Mouse (Mus musculus): ENCODE measurements around the gene Exosc1. TPM values are rescaled to one million over a fixed set of nuclear protein-coding genes. Genes with fewer than 3 reads are reported as not detected.
A peak's percentile ranks its signal among the peaks of the same experiment; 100 is the strongest.

The Exosc1 gene
- polyA plus RNA-seq (2015; fragmentation: Nextera tagmentation; extraction: Ambion mirVana), result 55.4 and 63.2 TPM in 2 replicates

- Histone ChIP-seq H3K9me3 (ENCODE audit: control insufficient read depth, low read length) (no peaks in the 10 kb centered on the region), H3K36me3 (ENCODE audit: control insufficient read depth, insufficient read depth, low read length) (peaks cover 2% of the 10 kb centered on the region; the same call in 1 of the 2 replicates), H3K4me1 (ENCODE audit: control insufficient read depth, insufficient read depth, low read length) (peaks cover 14% of the 10 kb centered on the region), H3K9ac (ENCODE audit: low read depth, low read length) (peak within 1 kb of the TSS; percentile 87), H3K4me3 (ENCODE audit: low read length) (peak within 1 kb of the TSS; percentile 78), H3K4me2 (ENCODE audit: low read depth, low read length) (peak within 1 kb of the TSS; percentile 73), H3K27me3 (replicated peaks; ENCODE audit: control insufficient read depth, insufficient read depth, low read length) (no peaks in the 10 kb centered on the region), H3K27ac (ENCODE audit: low read length) (peak within 1 kb of the TSS; percentile 28)
- WGBS, result under 1% methylated on average over 47 of the region's 47 CpGs
- ATAC-seq, result peak; percentile 100
These were observed at the start of gene Exosc1, which contains the start of gene Zdhhc16 for GRCm38 (mm10) chr19:41933179-41934086. Gene Exosc1 (minus strand): TSS chr19:41933423. Gene Zdhhc16 (plus strand): TSS chr19:41933480.

- Histone ChIP-seq H3K4me2 (ENCODE audit: low read depth, low read length) (peak overlapping the region; percentile 88), H3K27me3 (replicated peaks; ENCODE audit: control insufficient read depth, insufficient read depth, low read length) (no peaks in the 10 kb centered on the region), H3K9ac (ENCODE audit: low read depth, low read length) (peak overlapping the region; percentile 84), H3K4me3 (ENCODE audit: low read length) (peak overlapping the region; percentile 92), H3K4me1 (ENCODE audit: control insufficient read depth, insufficient read depth, low read length) (peaks cover 5% of the 10 kb centered on the region; the same call in 1 of the 2 replicates), H3K36me3 (ENCODE audit: control insufficient read depth, insufficient read depth, low read length) (no peaks in the 10 kb centered on the region), H3K9me3 (ENCODE audit: control insufficient read depth, low read length) (no peaks in the 10 kb centered on the region), H3K27ac (ENCODE audit: low read length) (no peak overlapping the region; the same call in 1 of the 2 replicates)
- no peak for ATAC-seq
- 12% methylated on average over 4 of the region's 4 CpGs for WGBS
These were observed 49.5 kb upstream of the Exosc1 start for GRCm38 (mm10) chr19:41982791-41983150.

DNA sequence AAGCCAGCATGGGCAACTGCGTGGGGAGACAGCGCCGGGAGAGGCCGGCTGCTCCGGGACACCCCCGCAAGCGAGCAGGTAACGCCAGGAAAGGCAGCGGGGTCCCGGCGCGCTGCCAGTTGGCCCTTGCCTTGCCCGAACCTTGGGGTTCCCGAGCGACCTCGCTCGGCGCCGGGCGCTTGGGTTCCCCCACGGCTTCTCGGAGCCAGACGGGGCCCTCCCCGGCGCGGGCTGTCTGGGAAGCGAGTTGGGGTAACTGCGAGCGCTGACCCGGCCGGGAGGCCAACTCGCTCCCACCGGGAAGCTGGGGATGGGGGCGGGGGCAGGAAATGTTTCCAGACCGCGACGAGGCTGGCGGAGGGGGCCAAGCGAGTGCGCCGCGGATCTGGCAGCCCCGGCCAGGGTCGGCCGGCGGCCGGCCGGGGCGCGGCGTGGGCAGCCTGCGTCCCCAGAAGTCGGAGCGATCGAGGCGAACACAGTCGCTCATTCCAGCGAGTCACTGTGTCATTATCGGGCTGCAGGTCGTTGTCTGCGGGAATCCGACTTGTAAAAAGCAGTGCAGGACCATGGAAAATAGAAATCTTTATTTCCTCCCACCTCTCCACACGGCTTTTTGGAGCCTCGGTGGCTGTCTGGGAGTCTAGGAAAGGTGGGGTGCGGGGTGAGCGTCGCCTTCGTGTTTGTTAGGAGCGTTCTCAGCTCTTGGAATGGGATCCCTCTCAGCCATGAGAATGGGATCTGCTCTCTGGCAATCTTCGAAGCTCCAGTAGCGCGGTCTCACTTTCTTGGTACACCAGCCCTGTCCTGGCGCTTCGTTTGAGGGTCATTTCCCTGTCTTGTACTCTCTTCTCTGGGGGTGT is 48.9 kb upstream of the Exosc1 start:
- no peak for ATAC-seq
- Histone ChIP-seq H3K36me3 (ENCODE audit: control insufficient read depth, insufficient read depth, low read length) (no peaks in the 10 kb centered on the region), H3K9me3 (ENCODE audit: control insufficient read depth, low read length) (no peaks in the 10 kb centered on the region), H3K4me2 (ENCODE audit: low read depth, low read length) (peak overlapping the region; percentile 88), H3K27me3 (replicated peaks; ENCODE audit: control insufficient read depth, insufficient read depth, low read length) (no peaks in the 10 kb centered on the region), H3K27ac (ENCODE audit: low read length) (peak overlapping the region; percentile 93), H3K9ac (ENCODE audit: low read depth, low read length) (peak overlapping the region; percentile 84), H3K4me1 (ENCODE audit: control insufficient read depth, insufficient read depth, low read length) (peaks cover 5% of the 10 kb centered on the region; the same call in 1 of the 2 replicates), H3K4me3 (ENCODE audit: low read length) (peak overlapping the region; percentile 92)
- under 1% methylated on average over 74 of the region's 74 CpGs for WGBS

DNA sequence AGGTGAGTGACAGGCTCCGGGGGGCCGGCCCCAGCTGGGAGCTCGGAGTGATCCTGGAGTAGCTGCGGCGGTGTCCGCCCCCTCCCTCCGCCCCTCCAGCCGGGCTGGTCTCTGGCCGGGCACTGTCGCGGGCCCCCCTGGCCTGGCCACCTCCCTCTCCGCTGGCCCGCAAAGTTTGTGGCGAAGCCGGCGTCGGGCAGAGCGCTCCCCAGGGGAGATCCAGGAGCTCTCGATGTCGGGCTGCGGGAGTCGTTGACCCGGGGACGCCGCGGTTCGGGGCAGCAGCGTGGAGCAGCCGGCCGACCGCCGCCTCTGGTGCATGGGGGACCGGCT is 48.3 kb upstream of the Exosc1 start, which contains the start of gene Ubtd1:
Ubtd1 (plus strand) TSS at position 169 of the 333 bp plus-strand sequence.
- Histone ChIP-seq H3K36me3 (ENCODE audit: control insufficient read depth, insufficient read depth, low read length) (no peaks in the 10 kb centered on the region), H3K9ac (ENCODE audit: low read depth, low read length) (peak within 1 kb of the TSS; percentile 85), H3K4me1 (ENCODE audit: control insufficient read depth, insufficient read depth, low read length) (peaks cover 5% of the 10 kb centered on the region; the same call in 1 of the 2 replicates), H3K4me2 (ENCODE audit: low read depth, low read length) (peak within 1 kb of the TSS; percentile 88), H3K9me3 (ENCODE audit: control insufficient read depth, low read length) (no peaks in the 10 kb centered on the region), H3K4me3 (ENCODE audit: low read length) (peak within 1 kb of the TSS; percentile 92), H3K27ac (ENCODE audit: low read length) (peak within 1 kb of the TSS; percentile 93), H3K27me3 (replicated peaks; ENCODE audit: control insufficient read depth, insufficient read depth, low read length) (no peaks in the 10 kb centered on the region)
- under 1% methylated on average over 30 of the region's 33 CpGs for WGBS
- ATAC-seq, result no peak

GRCm38 (mm10) chr19:41980819-41981594 is 47.8 kb upstream of the Exosc1 start, which contains the start of gene Mms19:
Gene Mms19 (minus strand): TSS chr19:41981157.
- Histone ChIP-seq H3K27me3 (replicated peaks; ENCODE audit: control insufficient read depth, insufficient read depth, low read length) (no peaks in the 10 kb centered on the region), H3K27ac (ENCODE audit: low read length) (peak within 1 kb of the TSS; percentile 93), H3K4me1 (ENCODE audit: control insufficient read depth, insufficient read depth, low read length) (peaks cover 5% of the 10 kb centered on the region; the same call in 1 of the 2 replicates), H3K4me3 (ENCODE audit: low read length) (peak within 1 kb of the TSS; percentile 92), H3K4me2 (ENCODE audit: low read depth, low read length) (peak within 1 kb of the TSS; percentile 88), H3K36me3 (ENCODE audit: control insufficient read depth, insufficient read depth, low read length) (no peaks in the 10 kb centered on the region), H3K9ac (ENCODE audit: low read depth, low read length) (peak within 1 kb of the TSS; percentile 85), H3K9me3 (ENCODE audit: control insufficient read depth, low read length) (no peaks in the 10 kb centered on the region)
- ATAC-seq, result peak; percentile 97
- WGBS, result under 1% methylated on average over 66 of the region's 68 CpGs

- peak; percentile 5; the same call in 1 of the 2 replicates for ATAC-seq
- peak overlapping the region; percentile 92 for H3K4me3 ChIP-seq (ENCODE audit: low read length)
- 1% methylated on average over 16 of the region's 16 CpGs for WGBS
- peak overlapping the region; percentile 77 for H3K4me2 ChIP-seq (ENCODE audit: low read depth, low read length)
- H3K36me3 ChIP-seq (ENCODE audit: control insufficient read depth, insufficient read depth, low read length), result no peaks in the 10 kb centered on the region
- H3K9ac ChIP-seq (ENCODE audit: low read depth, low read length), result peak overlapping the region; percentile 85
- peaks cover 5% of the 10 kb centered on the region; the same call in 1 of the 2 replicates for H3K4me1 ChIP-seq (ENCODE audit: control insufficient read depth, insufficient read depth, low read length)
- no peaks in the 10 kb centered on the region for H3K9me3 ChIP-seq (ENCODE audit: control insufficient read depth, low read length)
- H3K27me3 ChIP-seq (replicated peaks; ENCODE audit: control insufficient read depth, insufficient read depth, low read length), result no peaks in the 10 kb centered on the region
- peak overlapping the region; percentile 93 for H3K27ac ChIP-seq (ENCODE audit: low read length)
These were observed 47.2 kb upstream of the Exosc1 start for GRCm38 (mm10) chr19:41980422-41980818.

DNA sequence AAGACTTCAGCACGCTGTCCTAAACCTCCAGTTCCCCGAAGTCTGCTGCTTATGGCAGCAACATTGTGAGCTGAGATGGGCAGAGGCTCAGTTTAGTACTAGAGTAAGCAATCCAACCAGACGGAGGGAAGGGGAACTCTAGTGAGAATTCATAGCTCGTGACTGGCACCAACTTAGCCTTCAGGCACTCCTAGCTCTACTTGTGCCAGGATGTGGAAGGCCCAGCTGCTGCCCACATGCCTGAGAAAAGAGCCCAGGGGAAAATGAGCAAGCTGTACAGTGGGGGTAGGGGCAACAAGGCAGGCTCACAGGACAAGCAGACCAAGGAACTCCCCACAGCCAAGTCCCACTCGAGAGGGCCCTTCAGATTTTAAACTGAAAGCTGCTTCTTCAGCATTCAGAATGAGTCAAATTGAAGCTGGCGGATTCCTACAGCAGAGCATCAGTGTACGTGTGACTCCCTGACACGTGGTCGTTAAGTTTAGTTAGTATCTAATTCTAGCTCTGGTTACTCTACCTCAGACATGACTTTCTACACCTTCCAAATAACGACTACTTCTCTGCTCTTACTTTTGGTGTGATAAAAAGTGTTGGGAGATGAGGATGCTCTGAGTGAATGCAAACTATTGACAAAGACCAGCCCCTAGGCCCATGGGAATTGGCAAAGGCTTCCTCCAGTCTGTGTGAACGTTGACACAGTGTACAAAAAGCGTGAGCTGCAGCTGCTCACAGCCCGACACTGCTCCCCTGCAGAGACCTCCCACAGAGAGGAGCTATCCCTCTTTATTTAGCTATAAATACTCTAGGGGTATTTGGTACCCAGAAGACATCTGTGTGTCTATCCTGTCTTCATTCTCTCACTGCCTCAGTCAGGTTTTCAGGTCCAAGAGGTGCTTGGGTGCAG is 40.9 kb upstream of the Exosc1 start:
- Histone ChIP-seq H3K9me3 (ENCODE audit: control insufficient read depth, low read length) (no peaks in the 10 kb centered on the region), H3K36me3 (ENCODE audit: control insufficient read depth, insufficient read depth, low read length) (no peaks in the 10 kb centered on the region), H3K9ac (ENCODE audit: low read depth, low read length) (no peak overlapping the region), H3K4me3 (ENCODE audit: low read length) (no peak overlapping the region), H3K4me1 (ENCODE audit: control insufficient read depth, insufficient read depth, low read length) (peaks cover 10% of the 10 kb centered on the region; the same call in 1 of the 2 replicates), H3K4me2 (ENCODE audit: low read depth, low read length) (no peak overlapping the region), H3K27me3 (replicated peaks; ENCODE audit: control insufficient read depth, insufficient read depth, low read length) (no peaks in the 10 kb centered on the region), H3K27ac (ENCODE audit: low read length) (peak overlapping the region; percentile 21; the same call in 1 of the 2 replicates)
- WGBS, result 59% methylated on average over 13 of the region's 13 CpGs
- ATAC-seq, result peak; percentile 52; the same call in 1 of the 2 replicates

- H3K9me3 ChIP-seq (ENCODE audit: control insufficient read depth, low read length), result no peaks in the 10 kb centered on the region
- no peaks in the 10 kb centered on the region for H3K27me3 ChIP-seq (replicated peaks; ENCODE audit: control insufficient read depth, insufficient read depth, low read length)
- H3K36me3 ChIP-seq (ENCODE audit: control insufficient read depth, insufficient read depth, low read length), result peaks cover 8% of the 10 kb centered on the region
- no peak overlapping the region for H3K9ac ChIP-seq (ENCODE audit: low read depth, low read length)
- peaks cover 9% of the 10 kb centered on the region; the same call in 1 of the 2 replicates for H3K4me1 ChIP-seq (ENCODE audit: control insufficient read depth, insufficient read depth, low read length)
- H3K4me3 ChIP-seq (ENCODE audit: low read length), result no peak overlapping the region
- ATAC-seq, result no peak
- no peak overlapping the region for H3K4me2 ChIP-seq (ENCODE audit: low read depth, low read length)
- WGBS, result 90% methylated on average over 7 of the region's 7 CpGs
- H3K27ac ChIP-seq (ENCODE audit: low read length), result no peak overlapping the region
These were observed 36.4 kb upstream of the Exosc1 start for GRCm38 (mm10) chr19:41969618-41970017.
